Mouse (Mus musculus): ENCODE data around the gene Mindy1. TPM values are rescaled to one million over a fixed set of nuclear protein-coding genes. Genes with fewer than 3 reads are reported as not detected.
A peak's percentile ranks its signal among the peaks of the same experiment; 100 is the strongest.

Gene Mindy1
- polyA plus RNA-seq, 1 experiment, result 33.3 TPM

DNA sequence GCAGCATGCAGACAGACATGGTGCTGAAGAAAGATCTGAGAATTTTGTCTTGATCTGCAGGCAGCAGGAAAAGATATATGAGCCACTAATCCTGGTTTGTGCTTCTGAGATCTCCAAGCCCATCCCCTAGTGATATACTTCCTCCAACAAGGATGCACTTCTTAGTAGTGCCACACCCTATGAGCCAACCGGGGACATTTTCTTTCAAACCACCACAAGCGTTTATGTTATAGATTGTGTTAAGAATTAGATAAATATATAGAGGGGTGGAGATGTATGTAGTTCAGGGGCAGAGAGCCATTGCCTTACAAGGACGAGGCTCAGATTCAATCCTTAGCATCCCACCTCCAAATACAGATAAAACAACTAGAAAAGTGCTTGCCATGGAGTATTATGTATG is 29.4 kb downstream of the Mindy1 start:
- Histone ChIP-seq H3K4me3 (no peak overlapping the region), H3K36me3 (ENCODE audit: control insufficient read depth, insufficient read depth) (no peaks in the 10 kb centered on the region), H3K4me2 (ENCODE audit: low read depth) (no peak overlapping the region), H3K79me2 (ENCODE audit: control insufficient read depth, insufficient read depth) (no peaks in the 10 kb centered on the region), H3ac (ENCODE audit: control insufficient read depth, insufficient read length) (no peak overlapping the region), H3K27me3 (ENCODE audit: control insufficient read depth, insufficient read depth, insufficient read length) (no peaks in the 10 kb centered on the region)
- TF ChIP-seq MAX (IDR thresholded peaks at IDR 0.05; ENCODE audit: low read depth), result no peak
- no peak for TF ChIP-seq CEBPB (IDR thresholded peaks at IDR 0.05; ENCODE audit: insufficient read depth, poor library complexity, severe bottlenecking)
- no peak for TF ChIP-seq TCF3 (IDR thresholded peaks at IDR 0.05; ENCODE audit: insufficient read length, low read depth)
- TF ChIP-seq POLR2A (IDR thresholded peaks at IDR 0.05; ENCODE audit: insufficient read length, low read depth), result no peak
- no peak for TF ChIP-seq SRF (IDR thresholded peaks at IDR 0.05; ENCODE audit: control insufficient read depth, insufficient read length, low read depth)
- no peak for TF ChIP-seq USF1 (IDR thresholded peaks at IDR 0.05; ENCODE audit: low read depth)
- TF ChIP-seq TCF12 (IDR thresholded peaks at IDR 0.05; ENCODE audit: insufficient read depth, poor library complexity, severe bottlenecking), result no peak
- no peak for TF ChIP-seq MYOG (IDR thresholded peaks at IDR 0.05; ENCODE audit: control insufficient read depth in 1 of 3, insufficient read depth in 1 of 3, insufficient read length in 2 of 3, low read depth in 2 of 3)
- TF ChIP-seq MYOD1 (IDR thresholded peaks at IDR 0.05; ENCODE audit: control insufficient read depth in 1 of 3, insufficient read length in 2 of 3, low read depth in 2 of 3), result no peak

DNA sequence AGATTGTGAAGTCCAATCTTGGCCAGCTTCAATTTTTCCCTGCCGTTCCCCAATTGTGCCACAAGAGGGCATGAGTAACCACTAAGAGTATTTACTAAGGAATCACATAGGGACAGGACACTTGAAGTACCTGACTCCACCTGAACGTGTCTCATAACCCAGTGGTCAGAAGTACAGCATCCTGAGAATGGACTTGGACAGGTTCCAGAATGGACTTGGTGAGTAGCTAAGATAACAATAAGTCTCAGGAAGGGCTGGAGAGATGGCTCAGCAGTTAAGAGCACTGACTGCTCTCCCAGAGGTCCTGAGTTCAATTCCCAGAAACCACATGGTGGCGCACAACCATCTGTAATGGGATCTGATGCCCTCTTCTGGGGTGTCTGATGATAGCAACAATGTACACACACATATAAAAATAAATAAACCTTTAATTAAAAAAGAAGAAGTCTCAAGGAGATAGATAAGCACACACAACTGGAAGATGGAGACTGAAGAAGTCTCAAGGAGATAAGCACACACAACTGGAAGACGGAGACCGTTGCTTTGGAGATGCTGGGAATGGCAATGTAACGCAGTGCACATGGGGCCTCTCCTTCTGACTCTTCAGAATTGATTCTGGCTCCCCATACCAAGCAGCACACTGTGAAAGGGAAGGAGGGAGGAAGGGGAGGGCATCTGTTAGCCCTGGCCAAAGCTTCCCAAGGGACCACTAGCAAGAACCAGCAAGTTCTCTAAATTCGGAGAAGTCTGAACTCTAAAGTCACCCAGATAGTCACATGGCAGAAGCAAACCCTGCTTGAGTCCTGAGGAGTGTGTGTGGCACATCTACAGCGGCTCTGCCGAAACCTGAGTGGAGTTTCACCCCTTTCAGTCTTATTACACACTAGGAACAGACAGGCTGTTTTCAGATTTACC is 30.1 kb downstream of the Mindy1 start:
- H3K4me2 ChIP-seq (ENCODE audit: low read depth), result no peak overlapping the region
- H3K79me2 ChIP-seq (ENCODE audit: control insufficient read depth, insufficient read depth), result peaks cover 7% of the 10 kb centered on the region
- no peak for TF ChIP-seq SRF (IDR thresholded peaks at IDR 0.05; ENCODE audit: control insufficient read depth, insufficient read length, low read depth)
- no peak for TF ChIP-seq E2F4 (IDR thresholded peaks at IDR 0.05; ENCODE audit: insufficient read depth)
- no peak for TF ChIP-seq USF1 (IDR thresholded peaks at IDR 0.05; ENCODE audit: low read depth)
- no peaks in the 10 kb centered on the region for H3K36me3 ChIP-seq (ENCODE audit: control insufficient read depth, insufficient read depth)
- no peaks in the 10 kb centered on the region for H3K27me3 ChIP-seq (ENCODE audit: control insufficient read depth, insufficient read depth, insufficient read length)
- no peak overlapping the region for H3K4me3 ChIP-seq
- H3ac ChIP-seq (ENCODE audit: control insufficient read depth, insufficient read length), result no peak overlapping the region

DNA sequence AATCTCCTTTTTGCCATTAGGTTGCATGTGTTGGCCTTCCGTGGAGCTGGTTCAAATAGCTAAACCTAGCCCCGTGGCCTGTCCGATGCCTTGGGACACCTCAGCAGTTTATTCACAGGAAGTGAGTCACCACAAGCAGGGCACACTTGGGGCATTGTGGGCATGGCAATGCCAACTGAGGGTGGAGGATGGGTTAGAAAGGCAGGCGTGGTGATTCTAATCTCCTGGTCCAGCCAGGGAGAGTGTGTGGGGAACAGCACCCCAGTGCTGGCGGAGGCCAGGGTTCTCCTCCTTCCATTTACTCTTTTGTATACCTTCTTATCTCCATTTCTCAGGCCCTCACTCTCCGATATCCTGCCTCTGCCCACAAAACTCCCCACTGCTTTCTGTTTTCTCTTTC is 31.5 kb downstream of the Mindy1 start:
- no peak overlapping the region for H3K4me3 ChIP-seq
- peaks cover 21% of the 10 kb centered on the region for H3K79me2 ChIP-seq (ENCODE audit: control insufficient read depth, insufficient read depth)
- TF ChIP-seq CEBPB (IDR thresholded peaks at IDR 0.05; ENCODE audit: insufficient read depth, poor library complexity, severe bottlenecking) (0 out of 2 replicates have a peak, but pooled peaks have one; percentile 28), MAX (IDR thresholded peaks at IDR 0.05; ENCODE audit: low read depth) (peak; percentile 67), MYOD1 (IDR thresholded peaks at IDR 0.05; ENCODE audit: control insufficient read depth in 1 of 3, insufficient read length in 2 of 3, low read depth in 2 of 3) (peak in 2 of 3 experiments; percentile 3 to 71), E2F4 (IDR thresholded peaks at IDR 0.05; ENCODE audit: insufficient read depth) (no peak), REST (IDR thresholded peaks at IDR 0.05; ENCODE audit: insufficient read depth, insufficient read length) (no peak), MYOG (IDR thresholded peaks at IDR 0.05; ENCODE audit: control insufficient read depth in 1 of 3, insufficient read depth in 1 of 3, insufficient read length in 2 of 3, low read depth in 2 of 3) (peak in 1 of 3 experiments; percentile 76), POLR2A (IDR thresholded peaks at IDR 0.05; ENCODE audit: insufficient read length, low read depth) (peak; percentile 78), SRF (IDR thresholded peaks at IDR 0.05; ENCODE audit: control insufficient read depth, insufficient read length, low read depth) (peak; percentile 25), TCF12 (IDR thresholded peaks at IDR 0.05; ENCODE audit: insufficient read depth, poor library complexity, severe bottlenecking) (no peak), POLR2AphosphoS2 (IDR thresholded peaks at IDR 0.05; ENCODE audit: insufficient read length, low read depth) (peak; percentile 86)
- H3K27me3 ChIP-seq (ENCODE audit: control insufficient read depth, insufficient read depth, insufficient read length), result no peaks in the 10 kb centered on the region
- peak overlapping the region; percentile 83 for H3K4me2 ChIP-seq (ENCODE audit: low read depth)
- no peaks in the 10 kb centered on the region for H3K36me3 ChIP-seq (ENCODE audit: control insufficient read depth, insufficient read depth)
- H3ac ChIP-seq (ENCODE audit: control insufficient read depth, insufficient read length), result no peak overlapping the region

DNA sequence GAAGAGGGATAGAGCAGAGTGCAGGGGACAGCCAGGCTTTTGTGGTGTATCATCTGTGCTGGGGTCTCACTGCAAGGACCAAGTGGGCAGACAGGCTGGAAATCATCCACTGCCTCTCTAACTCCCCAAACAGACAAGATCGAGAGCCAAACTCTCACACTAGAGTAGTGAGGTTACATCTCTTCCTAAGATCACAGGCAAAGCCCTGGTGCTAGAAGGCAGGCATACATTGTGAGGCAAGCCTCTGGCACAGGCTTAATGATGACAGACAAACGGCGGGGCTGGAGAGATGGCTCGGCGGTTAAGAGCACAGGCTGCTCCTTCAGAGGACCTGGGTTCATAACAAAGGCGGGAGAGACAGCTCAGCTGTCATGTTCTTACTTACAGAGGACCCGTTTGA is 32.3 kb downstream of the Mindy1 start:
- Histone ChIP-seq H3K4me2 (ENCODE audit: low read depth) (peak overlapping the region; percentile 83), H3ac (ENCODE audit: control insufficient read depth, insufficient read length) (no peak overlapping the region), H3K36me3 (ENCODE audit: control insufficient read depth, insufficient read depth) (no peaks in the 10 kb centered on the region), H3K79me2 (ENCODE audit: control insufficient read depth, insufficient read depth) (peaks cover 30% of the 10 kb centered on the region), H3K4me3 (peak overlapping the region; percentile 54), H3K27me3 (ENCODE audit: control insufficient read depth, insufficient read depth, insufficient read length) (no peaks in the 10 kb centered on the region)
- no peak for TF ChIP-seq USF1 (IDR thresholded peaks at IDR 0.05; ENCODE audit: low read depth)
- no peak for TF ChIP-seq TCF3 (IDR thresholded peaks at IDR 0.05; ENCODE audit: insufficient read length, low read depth)
- TF ChIP-seq E2F4 (IDR thresholded peaks at IDR 0.05; ENCODE audit: insufficient read depth), result no peak
- no peak for TF ChIP-seq POLR2AphosphoS2 (IDR thresholded peaks at IDR 0.05; ENCODE audit: insufficient read length, low read depth)
- no peak for TF ChIP-seq CEBPB (IDR thresholded peaks at IDR 0.05; ENCODE audit: insufficient read depth, poor library complexity, severe bottlenecking)
- no peak for TF ChIP-seq SRF (IDR thresholded peaks at IDR 0.05; ENCODE audit: control insufficient read depth, insufficient read length, low read depth)
- no peak for TF ChIP-seq MAX (IDR thresholded peaks at IDR 0.05; ENCODE audit: low read depth)
- no peak for TF ChIP-seq MYOD1 (IDR thresholded peaks at IDR 0.05; ENCODE audit: control insufficient read depth in 1 of 3, insufficient read length in 2 of 3, low read depth in 2 of 3)

DNA sequence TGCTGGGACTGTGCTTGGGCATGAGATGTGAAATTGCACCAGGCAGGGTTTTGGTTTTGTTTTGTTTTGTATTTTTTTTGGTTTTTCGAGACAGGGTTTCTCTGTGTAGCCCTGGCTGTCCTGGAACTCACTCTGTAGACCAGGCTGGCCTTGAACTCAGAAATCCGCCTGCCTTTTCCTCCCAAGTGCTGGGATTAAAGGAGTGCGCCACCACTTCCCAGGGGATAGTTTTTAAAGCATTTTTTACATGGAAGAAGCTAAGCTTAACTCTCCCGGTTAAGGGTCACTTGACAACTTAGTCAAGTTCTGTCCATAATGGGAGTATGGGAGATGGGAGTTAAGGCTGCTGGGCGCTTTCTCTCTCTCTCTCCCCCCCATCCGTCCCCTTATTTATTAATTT is 32.9 kb downstream of the Mindy1 start:
- H3K27me3 ChIP-seq (ENCODE audit: control insufficient read depth, insufficient read depth, insufficient read length), result no peaks in the 10 kb centered on the region
- H3K79me2 ChIP-seq (ENCODE audit: control insufficient read depth, insufficient read depth), result peaks cover 36% of the 10 kb centered on the region
- no peak for TF ChIP-seq USF1 (IDR thresholded peaks at IDR 0.05; ENCODE audit: low read depth)
- no peak for TF ChIP-seq TCF12 (IDR thresholded peaks at IDR 0.05; ENCODE audit: insufficient read depth, poor library complexity, severe bottlenecking)
- no peak for TF ChIP-seq MAX (IDR thresholded peaks at IDR 0.05; ENCODE audit: low read depth)
- TF ChIP-seq MYOD1 (IDR thresholded peaks at IDR 0.05; ENCODE audit: control insufficient read depth in 1 of 3, insufficient read length in 2 of 3, low read depth in 2 of 3), result no peak
- no peak for TF ChIP-seq REST (IDR thresholded peaks at IDR 0.05; ENCODE audit: insufficient read depth, insufficient read length)
- TF ChIP-seq SRF (IDR thresholded peaks at IDR 0.05; ENCODE audit: control insufficient read depth, insufficient read length, low read depth), result no peak
- TF ChIP-seq POLR2A (IDR thresholded peaks at IDR 0.05; ENCODE audit: insufficient read length, low read depth), result no peak
- TF ChIP-seq POLR2AphosphoS2 (IDR thresholded peaks at IDR 0.05; ENCODE audit: insufficient read length, low read depth), result no peak
- no peak for TF ChIP-seq MYOG (IDR thresholded peaks at IDR 0.05; ENCODE audit: control insufficient read depth in 1 of 3, insufficient read depth in 1 of 3, insufficient read length in 2 of 3, low read depth in 2 of 3)
- TF ChIP-seq TCF3 (IDR thresholded peaks at IDR 0.05; ENCODE audit: insufficient read length, low read depth), result no peak
- TF ChIP-seq CEBPB (IDR thresholded peaks at IDR 0.05; ENCODE audit: insufficient read depth, poor library complexity, severe bottlenecking), result no peak
- no peak for TF ChIP-seq E2F4 (IDR thresholded peaks at IDR 0.05; ENCODE audit: insufficient read depth)
- no peak overlapping the region for H3ac ChIP-seq (ENCODE audit: control insufficient read depth, insufficient read length)
- H3K36me3 ChIP-seq (ENCODE audit: control insufficient read depth, insufficient read depth), result no peaks in the 10 kb centered on the region
- peak overlapping the region; percentile 83 for H3K4me2 ChIP-seq (ENCODE audit: low read depth)
- H3K4me3 ChIP-seq, result peak overlapping the region; percentile 54
